In the genomic region with DNA sequence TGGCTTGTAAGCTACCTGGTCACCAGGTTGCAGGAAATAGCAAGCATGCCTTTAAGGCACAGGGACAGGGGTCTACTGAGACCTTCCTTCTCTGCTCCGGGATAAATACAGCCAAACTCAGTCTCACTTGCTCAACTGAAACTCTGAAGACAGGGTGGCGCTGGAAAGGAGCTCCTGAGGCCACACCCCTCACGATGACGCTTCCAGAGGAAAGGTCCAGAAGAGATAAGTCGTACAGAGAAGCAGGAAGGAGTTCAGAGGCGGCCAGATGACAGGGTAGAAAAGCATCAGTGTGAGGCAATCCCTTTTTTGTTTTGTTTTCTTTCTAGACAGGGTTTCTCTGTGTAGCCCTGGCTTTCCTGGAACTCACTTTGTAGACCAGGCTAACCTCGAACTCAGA, we compare ENCODE assay signal across 8 mouse cellular contexts. TPM values are rescaled to one million over a fixed set of nuclear protein-coding genes. Genes with fewer than 3 reads are reported as not detected.
DNase-seq lines count a peak whose midpoint lies in the region; ATAC-seq lines count a peak whose summit lies in the region.

No protein-coding gene starts in this region.

- H3K27me3 ChIP-seq in heart, embryonic 11.5 days (ENCODE audit: control insufficient read depth, insufficient read depth, low read length) = no peaks in the 10 kb centered on the region
- H3K27me3 ChIP-seq in liver, embryonic 15.5 days = no peaks in the 10 kb centered on the region
- H3K27me3 ChIP-seq in splenic B cell, adult 2 months (ENCODE audit: control insufficient read depth, insufficient read depth, low read length, poor library complexity, severe bottlenecking) = no peaks in the 10 kb centered on the region

- H3K9me3 ChIP-seq in heart, embryonic 11.5 days (replicated peaks; ENCODE audit: control insufficient read depth, low read length) = no peaks in the 10 kb centered on the region
- H3K9me3 ChIP-seq in liver, embryonic 15.5 days (replicated peaks) = no peaks in the 10 kb centered on the region

- no peak overlapping the region for H3K4me3 ChIP-seq in heart, embryonic 11.5 days (ENCODE audit: low read depth, low read length)
- peak overlapping the region; percentile 53 for H3K4me3 ChIP-seq in liver, embryonic 15.5 days (replicated peaks)

- no peaks in the 10 kb centered on the region for H3K36me3 ChIP-seq in heart, embryonic 11.5 days (ENCODE audit: control insufficient read depth, insufficient read depth, low read length)
- peaks cover 50% of the 10 kb centered on the region for H3K36me3 ChIP-seq in liver, embryonic 15.5 days (replicated peaks)
- 0 out of 2 replicates have a peak, but pooled peaks cover 3% of the 10 kb centered on the region for H3K36me3 ChIP-seq in splenic B cell, adult 2 months (ENCODE audit: control insufficient read depth, insufficient read depth, low read length, poor library complexity, severe bottlenecking)

- peaks cover 14% of the 10 kb centered on the region for H3K4me1 ChIP-seq in heart, embryonic 11.5 days (ENCODE audit: control insufficient read depth, insufficient read depth, low read length)
- peaks cover 95% of the 10 kb centered on the region for H3K4me1 ChIP-seq in liver, embryonic 15.5 days (replicated peaks)

- DNase-seq in CD4-positive, CD25-positive, alpha-beta regulatory T cell, adult 2 months (ENCODE audit: low read depth, low spot score) = peak; percentile 88
- DNase-seq in adipocyte (ENCODE audit: low spot score) = peak; percentile 63
- DNase-seq in splenic B cell, adult 2 months (ENCODE audit: low read depth, low spot score) = peak; percentile 33
- DNase-seq in cerebellum, postnatal 10 days = no peak
- no peak for DNase-seq in frontal cortex, postnatal 25 days (ENCODE audit: low spot score in 2 of 2)

- H3K4me2 ChIP-seq in heart, embryonic 11.5 days = peak overlapping the region; percentile 27; the same call in 1 of the 2 replicates
- H3K4me2 ChIP-seq in liver, embryonic 15.5 days = peak overlapping the region; percentile 85

- peak overlapping the region; percentile 62 for H3K27ac ChIP-seq in heart, embryonic 11.5 days (ENCODE audit: low read depth, low read length)
- H3K27ac ChIP-seq in liver, embryonic 15.5 days (replicated peaks) = peak overlapping the region; percentile 100

- WGBS in heart, embryonic 11.5 days (ENCODE audit: insufficient replicate concordance) = 25% methylated on average over 7 of the region's 7 CpGs
- 8% methylated on average over 7 of the region's 7 CpGs for WGBS in liver, embryonic 15.5 days (ENCODE audit: insufficient replicate concordance)

- peak; percentile 81 for ATAC-seq in heart, embryonic 11.5 days (replicated peaks; ENCODE audit: insufficient number of reproducible peaks, low FRiP score, low TSS enrichment)
- ATAC-seq in liver, embryonic 15.5 days (ENCODE audit: insufficient read depth) = peak; percentile 62
- ATAC-seq in frontal cortex, adult (ENCODE audit: low TSS enrichment) = no peak

- H3K9ac ChIP-seq in heart, embryonic 11.5 days (ENCODE audit: low read depth, low read length) = no peak overlapping the region
- H3K9ac ChIP-seq in liver, embryonic 15.5 days = peak overlapping the region; percentile 59

RNA-seq across cellular contexts. Expression of a gene that starts 8.6 kb away (rescaled TPM):
- 8.0 and 11.3 TPM in 2 replicates for polyA plus RNA-seq in heart, embryonic 11.5 days (2014; fragmentation: Nextera tagmentation; extraction: Ambion mirVana)
- polyA plus RNA-seq in liver, embryonic 15.5 days (2015; fragmentation: Nextera tagmentation; extraction: Ambion mirVana) = 23.4 and 23.6 TPM in 2 replicates

RNA-seq across cellular contexts. Expression of a gene that starts 35.5 kb away (rescaled TPM):
- polyA plus RNA-seq in heart, embryonic 11.5 days (2014; fragmentation: Nextera tagmentation; extraction: Ambion mirVana) = 3.3 and 3.6 TPM in 2 replicates
- 0.23 and 0.30 TPM in 2 replicates for polyA plus RNA-seq in liver, embryonic 15.5 days (2015; fragmentation: Nextera tagmentation; extraction: Ambion mirVana)

RNA-seq across cellular contexts. Expression of a gene that starts 46.7 kb away (rescaled TPM):
- 10.4 and 11.6 TPM in 2 replicates for polyA plus RNA-seq in heart, embryonic 11.5 days (2014; fragmentation: Nextera tagmentation; extraction: Ambion mirVana)
- 1.4 and 1.5 TPM in 2 replicates for polyA plus RNA-seq in liver, embryonic 15.5 days (2015; fragmentation: Nextera tagmentation; extraction: Ambion mirVana)

Comparison
In these comparisons a context has a peak if more than half of its experiments do, and no peak if none do; other contexts are left out.
1. DNase-seq: peak in CD4-positive, CD25-positive, alpha-beta regulatory T cell, adult 2 months (single experiment), adipocyte (single experiment) and splenic B cell, adult 2 months (single experiment); none in cerebellum, postnatal 10 days (0 of 2) and frontal cortex, postnatal 25 days (0 of 2).